Mouse (Mus musculus) MEL (cell line): Measurements from ENCODE around the gene Hspg2. TPM values are rescaled to one million over a fixed set of nuclear protein-coding genes. Genes with fewer than 3 reads are reported as not detected.

Source experiments
- DNase-seq: peaks from one replicate; pipeline ENCODE4 v3.0.0; 2011; ENCODE audit warnings: low read depth, low spot score
- H3K27ac ChIP-seq: 2 replicates; pipeline ENCODE4 v1.5.1; 2012; ENCODE audit warnings: low read depth, mild to moderate bottlenecking, control low read depth, low read length, moderate library complexity; ENCODE audit not compliant: control insufficient read depth
- H3K27me3 ChIP-seq, 2 experiments: fragments of 150-350 bp in 1 of 2; sonication (generic) in 1 of 2; 2 replicates each; pipeline ENCODE4 v1.6.1; 2012; ENCODE audit warnings: low read length in 2 of 2, mild to moderate bottlenecking in 2 of 2, improper control_type of control experiment in 1 of 2, moderate library complexity in 1 of 2; ENCODE audit not compliant: insufficient read depth in 2 of 2, control insufficient read depth in 1 of 2
- H3K36me3 ChIP-seq, 2 experiments: 2 replicates each; pipeline ENCODE4 v1.6.1; 2012 to 2014; ENCODE audit warnings: low read length in 2 of 2, improper control_type of control experiment in 1 of 2, inconsistent platforms in 1 of 2, mild to moderate bottlenecking in 1 of 2; ENCODE audit not compliant: insufficient read depth in 2 of 2, control insufficient read depth in 1 of 2
- H3K4me1 ChIP-seq, 2 experiments: fragments of 150-350 bp in 1 of 2; sonication (generic) in 1 of 2; 2 replicates each; pipeline ENCODE4 v1.6.1; 2012; ENCODE audit warnings: low read length in 2 of 2, improper control_type of control experiment in 1 of 2, mild to moderate bottlenecking in 1 of 2; ENCODE audit not compliant: insufficient read depth in 2 of 2, control insufficient read depth in 1 of 2
- H3K4me3 ChIP-seq, 2 experiments: fragments of 150-350 bp in 1 of 2; sonication (generic) in 1 of 2; 2 replicates each; pipeline ENCODE4 v1.5.1; 2012; ENCODE audit warnings: low read depth in 2 of 2, low read length in 2 of 2, mild to moderate bottlenecking in 2 of 2, moderate library complexity in 2 of 2, control low read depth in 1 of 2, improper control_type of control experiment in 1 of 2; ENCODE audit not compliant: control insufficient read depth in 1 of 2, insufficient read depth in 1 of 2
- H3K79me2 ChIP-seq: 2 replicates; pipeline ENCODE4 v1.6.1; 2012; ENCODE audit warnings: mild to moderate bottlenecking, low read length, moderate library complexity; ENCODE audit not compliant: control insufficient read depth, poor library complexity, insufficient read depth
- H3K9ac ChIP-seq: 2 replicates; pipeline ENCODE4 v1.6.1; 2012; ENCODE audit warnings: low read depth, mild to moderate bottlenecking, control low read depth, low read length, moderate library complexity; ENCODE audit not compliant: control insufficient read depth, poor library complexity, severe bottlenecking
- H3K9me3 ChIP-seq: fragments of 150-350 bp; sonication (generic); replicated peaks from 2 replicates; pipeline ENCODE4 v1.6.1; 2012; ENCODE audit warnings: mild to moderate bottlenecking, low read length, improper control_type of control experiment, moderate library complexity; ENCODE audit not compliant: insufficient read depth
- CTCF ChIP-seq, 3 experiments: IDR thresholded peaks in 2 of 3; conservative IDR thresholded peaks in 1 of 3; 2 replicates each; pipeline ENCODE4 v1.5.1; 2011 to 2012; ENCODE audit warnings: low read length in 3 of 3, low read depth in 2 of 3, mild to moderate bottlenecking in 2 of 3, improper control_type of control experiment in 1 of 3, inconsistent platforms in 1 of 3, mixed read lengths in 1 of 3, moderate library complexity in 1 of 3; ENCODE audit not compliant: control insufficient read depth in 1 of 3, insufficient read depth in 1 of 3, poor library complexity in 1 of 3, severe bottlenecking in 1 of 3
- ELF1 ChIP-seq: IDR thresholded peaks from 2 replicates; pipeline ENCODE4 v1.6.1; 2014; ENCODE audit warnings: low read depth, mild to moderate bottlenecking, inconsistent platforms, low read length, improper control_type of control experiment, moderate library complexity
- EP300 ChIP-seq, 2 experiments: IDR thresholded peaks; 2 replicates each; pipeline ENCODE4 v1.6.1; 2011; ENCODE audit warnings: improper control_type of control experiment in 2 of 2, low read length in 2 of 2, low read depth in 1 of 2, mild to moderate bottlenecking in 1 of 2
- ETS1 ChIP-seq: IDR thresholded peaks from 2 replicates; pipeline ENCODE4 v1.6.1; 2012; ENCODE audit warnings: low read depth, mild to moderate bottlenecking, inconsistent platforms, low read length, improper control_type of control experiment, moderate library complexity
- GATA1 ChIP-seq: IDR thresholded peaks from 2 replicates; pipeline ENCODE4 v1.6.1; 2011; ENCODE audit warnings: low read depth, low read length, improper control_type of control experiment
- KAT2A ChIP-seq: conservative IDR thresholded peaks from 2 replicates; pipeline ENCODE4 v1.6.1; 2012; ENCODE audit warnings: low read depth, low read length, improper control_type of control experiment, inconsistent platforms
- MAFK ChIP-seq: IDR thresholded peaks from 2 replicates; pipeline ENCODE4 v1.6.1; 2011; ENCODE audit warnings: low read depth, mild to moderate bottlenecking, low read length, improper control_type of control experiment, borderline replicate concordance
- MAZ ChIP-seq: IDR thresholded peaks from 2 replicates; pipeline ENCODE4 v1.6.1; 2012; ENCODE audit warnings: low read depth, mild to moderate bottlenecking, inconsistent platforms, low read length, improper control_type of control experiment
- MXI1 ChIP-seq: IDR thresholded peaks from 2 replicates; pipeline ENCODE4 v1.6.1; 2011; ENCODE audit warnings: mild to moderate bottlenecking, low read depth, low read length, improper control_type of control experiment
- MYC ChIP-seq: IDR thresholded peaks from 2 replicates; pipeline ENCODE4 v1.6.1; 2011; ENCODE audit warnings: low read depth, mild to moderate bottlenecking, low read length, improper control_type of control experiment, moderate library complexity
- POLR2A ChIP-seq, 2 experiments: IDR thresholded peaks; 2 replicates each; pipeline ENCODE4 v1.6.1; 2011 to 2012; ENCODE audit warnings: low read length in 2 of 2, mild to moderate bottlenecking in 2 of 2, control low read depth in 1 of 2, improper control_type of control experiment in 1 of 2, low read depth in 1 of 2, moderate library complexity in 1 of 2; ENCODE audit not compliant: control insufficient read depth in 1 of 2, insufficient read depth in 1 of 2, poor library complexity in 1 of 2
- RAD21 ChIP-seq: IDR thresholded peaks from 2 replicates; pipeline ENCODE4 v1.6.1; 2011; ENCODE audit warnings: mild to moderate bottlenecking, low read depth, low read length, improper control_type of control experiment
- SMC3 ChIP-seq: IDR thresholded peaks from 2 replicates; pipeline ENCODE4 v1.6.1; 2011; ENCODE audit warnings: low read depth, low read length, improper control_type of control experiment
- TAL1 ChIP-seq: IDR thresholded peaks from 2 replicates; pipeline ENCODE4 v1.6.1; 2012; ENCODE audit warnings: mild to moderate bottlenecking, inconsistent platforms, low read length, moderate library complexity, mixed read lengths
- USF2 ChIP-seq, 2 experiments: IDR thresholded peaks; 2 replicates each; pipeline ENCODE4 v1.6.1; 2011 to 2012; ENCODE audit warnings: improper control_type of control experiment in 2 of 2, low read length in 2 of 2, borderline replicate concordance in 1 of 2, inconsistent platforms in 1 of 2, low read depth in 1 of 2, mild to moderate bottlenecking in 1 of 2; ENCODE audit not compliant: insufficient read depth in 1 of 2
- ZC3H11A ChIP-seq: IDR thresholded peaks from 2 replicates; pipeline ENCODE4 v1.6.1; 2012; ENCODE audit warnings: low read depth, mild to moderate bottlenecking, inconsistent platforms, low read length, improper control_type of control experiment
- ZKSCAN1 ChIP-seq: IDR thresholded peaks from 2 replicates; pipeline ENCODE4 v1.6.1; 2012; ENCODE audit warnings: low read depth, mild to moderate bottlenecking, inconsistent platforms, low read length, improper control_type of control experiment, moderate library complexity
- ZNF384 ChIP-seq: IDR thresholded peaks from 2 replicates; pipeline ENCODE4 v1.6.1; 2012; ENCODE audit warnings: low read depth, mild to moderate bottlenecking, inconsistent platforms, low read length, improper control_type of control experiment
- polyA plus RNA-seq, 2 experiments: library from polyadenylated mRNA; stranded (reverse) in 1 of 2; unstranded in 1 of 2; fragments of >175 nt in 1 of 2; fragments of >200 nt in 1 of 2; gene quantifications; 2 replicates each; pipeline versions ENCODE4 v1.2.1 to v1.2.4; 2012; ENCODE audit warnings: low replicate concordance in 2 of 2, low read depth in 1 of 2; ENCODE audit not compliant: insufficient read length in 2 of 2, insufficient read depth in 1 of 2, missing spikeins in 1 of 2
- total RNA-seq: library from RNA; depleted of rRNA; stranded (reverse); fragments of 300-350 nt; gene quantifications from 2 replicates; pipeline ENCODE4 v1.2.3, GENCODE M21; 2012

Hspg2 gene
- total and polyA plus RNA-seq, 3 experiments = 0.04 TPM; not detected in 1

DNA sequence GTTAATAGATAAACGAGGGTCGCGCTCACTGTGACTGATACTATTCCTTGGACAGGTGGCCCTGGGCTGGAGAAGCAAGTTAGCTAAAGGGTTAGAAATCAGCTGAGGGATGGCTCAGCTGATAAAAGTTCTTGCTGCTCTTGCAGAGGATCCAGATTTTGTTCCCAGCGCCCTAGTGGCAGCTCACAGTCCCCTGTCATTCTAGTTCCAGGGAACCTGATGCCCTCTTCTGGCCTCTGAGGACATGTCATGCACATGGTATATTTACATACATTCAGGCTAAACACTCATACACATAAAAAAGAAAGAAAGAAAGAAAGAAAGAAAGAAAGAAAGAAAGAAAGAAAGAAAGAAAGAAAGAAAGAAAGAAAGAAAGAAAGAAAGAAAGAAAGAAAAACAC lies 27.2 kb upstream of the Hspg2 start:
- H3K9me3 ChIP-seq = no peaks in the 10 kb centered on the region
- H3K79me2 ChIP-seq = no peaks in the 10 kb centered on the region
- DNase-seq = peak; percentile 30
- H3K27me3 ChIP-seq = no peaks in the 10 kb centered on the region
- no peak overlapping the region for H3K4me3 ChIP-seq
- peak; percentile 12; the same call in 1 of the 2 replicates for TF ChIP-seq SMC3
- TF ChIP-seq MAZ = no peak
- TF ChIP-seq EP300 (IDR thresholded peaks at IDR 0.05; ENCODE audit: low read depth in 1 of 2, low read length in 2 of 2) = no peak
- no peak for TF ChIP-seq MYC
- no peak for TF ChIP-seq MAFK
- TF ChIP-seq POLR2A (IDR thresholded peaks at IDR 0.05; ENCODE audit: control insufficient read depth in 1 of 2, insufficient read depth in 1 of 2, low read depth in 1 of 2, low read length in 2 of 2, poor library complexity in 1 of 2) = no peak
- no peak for TF ChIP-seq ETS1
- no peak for TF ChIP-seq GATA1
- no peak for TF ChIP-seq KAT2A
- no peak for TF ChIP-seq RAD21
- TF ChIP-seq ZKSCAN1 = no peak
- no peak for TF ChIP-seq ZNF384
- no peak for TF ChIP-seq MXI1
- TF ChIP-seq CTCF (IDR thresholded peaks at IDR 0.05 in 2 of 3, conservative IDR thresholded peaks at IDR 0.05 in 1 of 3; ENCODE audit: control insufficient read depth in 1 of 3, insufficient read depth in 1 of 3, low read depth in 2 of 3, low read length in 3 of 3, poor library complexity in 1 of 3, severe bottlenecking in 1 of 3) = peak in 2 of 3 experiments; percentile 25 to 40; a peak in 3 of 6 replicates
- no peak for TF ChIP-seq USF2 (IDR thresholded peaks at IDR 0.05; ENCODE audit: borderline replicate concordance in 1 of 2, insufficient read depth in 1 of 2, low read depth in 1 of 2, low read length in 2 of 2)
- TF ChIP-seq ELF1 = no peak
- TF ChIP-seq TAL1 = no peak
- no peak overlapping the region for H3K9ac ChIP-seq
- H3K27ac ChIP-seq = no peak overlapping the region
- no peaks in the 10 kb centered on the region; a peak in 1 of 4 replicates for H3K36me3 ChIP-seq
- peaks cover 0 to 5% of the 10 kb centered on the region in 2 experiments; a peak in 1 of 4 replicates for H3K4me1 ChIP-seq

DNA sequence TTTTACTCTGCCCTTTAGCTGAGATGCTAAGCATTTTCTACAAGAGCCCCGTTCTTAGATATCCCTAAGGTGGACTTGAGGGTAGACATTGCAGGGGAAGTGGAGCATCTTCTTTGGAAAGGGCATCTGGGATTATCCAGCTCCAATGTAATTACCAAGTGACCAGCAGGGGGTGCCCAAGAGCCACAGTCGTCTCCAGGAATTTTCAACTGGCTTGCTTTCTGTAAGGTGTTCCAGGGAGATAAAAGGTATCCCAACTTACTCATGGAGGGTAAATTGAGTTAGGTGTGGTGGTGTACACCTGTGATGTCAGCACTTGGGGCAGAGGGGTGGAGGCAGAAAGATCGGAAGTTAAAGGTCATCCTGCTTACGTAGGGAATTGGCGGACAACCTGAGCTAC lies 24.9 kb upstream of the Hspg2 start:
- H3K4me1 ChIP-seq = peaks cover 0 to under 1% of the 10 kb centered on the region in 2 experiments; a peak in 1 of 4 replicates
- peak; percentile 42 for DNase-seq
- H3K79me2 ChIP-seq = no peaks in the 10 kb centered on the region
- H3K9ac ChIP-seq = no peak overlapping the region
- H3K27ac ChIP-seq = no peak overlapping the region
- H3K36me3 ChIP-seq = no peaks in the 10 kb centered on the region; a peak in 1 of 4 replicates
- no peaks in the 10 kb centered on the region for H3K27me3 ChIP-seq
- peak; percentile 44 for TF ChIP-seq ZC3H11A
- no peak for TF ChIP-seq MYC
- TF ChIP-seq ETS1 = no peak
- peak; percentile 78 for TF ChIP-seq RAD21
- no peak for TF ChIP-seq ZKSCAN1
- peak; percentile 74 to 83 (median 79) for TF ChIP-seq CTCF (IDR thresholded peaks at IDR 0.05 in 2 of 3, conservative IDR thresholded peaks at IDR 0.05 in 1 of 3; ENCODE audit: control insufficient read depth in 1 of 3, insufficient read depth in 1 of 3, low read depth in 2 of 3, low read length in 3 of 3, poor library complexity in 1 of 3, severe bottlenecking in 1 of 3)
- TF ChIP-seq ELF1 = no peak
- TF ChIP-seq SMC3 = peak; percentile 60
- no peak overlapping the region for H3K4me3 ChIP-seq
- no peaks in the 10 kb centered on the region for H3K9me3 ChIP-seq
